Mouse (Mus musculus) intestine, embryonic 14.5 days (tissue): ENCODE results near the gene Fgfr2. TPM values are rescaled to one million over a fixed set of nuclear protein-coding genes. Genes with fewer than 3 reads are reported as not detected.

Source experiments
- ATAC-seq: fragments of 200-750 bp; cut with Nextera tagmentation; replicated peaks from 2 replicates; pipeline ENCODE4 v1.8.0; 2017; ENCODE audit warnings: low read depth, moderate number of reproducible peaks, moderate TSS enrichment, moderate library complexity; ENCODE audit not compliant: low FRiP score, low TSS enrichment
- DNase-seq: peaks from one replicate; pipeline ENCODE4 v3.0.0-alpha.2; 2018; ENCODE audit warnings: low spot score
- H3K27ac ChIP-seq: fragments of 300-500 bp; sonication (generic); 2 replicates; pipeline ENCODE4 v1.5.1; 2014; ENCODE audit warnings: low read depth, mild to moderate bottlenecking, control low read depth
- H3K27me3 ChIP-seq: fragments of 300-500 bp; sonication (generic); replicated peaks from 2 replicates; pipeline ENCODE4 v1.6.1; 2014; ENCODE audit warnings: low read length, control low read depth; ENCODE audit not compliant: control insufficient read depth, insufficient read depth
- H3K36me3 ChIP-seq: fragments of 300-500 bp; sonication (generic); 2 replicates; pipeline ENCODE4 v1.6.1; 2014; ENCODE audit warnings: low read length, control low read depth; ENCODE audit not compliant: control insufficient read depth, insufficient read depth
- H3K4me1 ChIP-seq: fragments of 300-500 bp; sonication (generic); replicated peaks from 2 replicates; pipeline ENCODE4 v1.6.1; 2014; ENCODE audit warnings: low read length, control low read depth, mixed read lengths; ENCODE audit not compliant: control insufficient read depth, insufficient read depth
- H3K4me2 ChIP-seq: fragments of 300-500 bp; sonication (generic); 2 replicates; pipeline ENCODE4 v1.6.1; 2014; ENCODE audit warnings: low read length
- H3K4me3 ChIP-seq: fragments of 300-500 bp; sonication (generic); 2 replicates; pipeline ENCODE4 v1.5.1; 2014; ENCODE audit warnings: low read depth, low read length, control low read depth, mixed read lengths
- H3K9ac ChIP-seq: fragments of 300-500 bp; sonication (generic); 2 replicates; pipeline ENCODE4 v1.6.1; 2014; ENCODE audit warnings: mild to moderate bottlenecking, low read length
- H3K9me3 ChIP-seq: fragments of 300-500 bp; sonication (generic); 2 replicates; pipeline ENCODE4 v1.6.1; 2016; ENCODE audit warnings: low read length, control low read depth; ENCODE audit not compliant: control insufficient read depth
- WGBS: fragments of 180-500 bp; shearing (Covaris S2); extraction: QIAGEN DNeasy Blood & Tissue Kit; methylation state at CpG from one replicate; pipeline ENCODE4 v1.1.7; 2014; 5-methylcytosine and 5-hydroxymethylcytosine counted together
- polyA plus RNA-seq: library from polyadenylated mRNA; unstranded; fragments of >200 nt; fragmentation: Nextera tagmentation; extraction: Ambion mirVana; gene quantifications from 2 replicates; pipeline ENCODE4 v1.2.1, GENCODE M21; 2014

Fgfr2 gene
- polyA plus RNA-seq, 1 experiment from 2014 or later = 105 TPM

- Histone ChIP-seq H3K27ac (no peak overlapping the region), H3K9ac (no peak overlapping the region), H3K4me2 (no peak overlapping the region), H3K36me3 (no peaks in the 10 kb centered on the region), H3K27me3 (no peaks in the 10 kb centered on the region), H3K4me3 (no peak overlapping the region), H3K9me3 (no peaks in the 10 kb centered on the region), H3K4me1 (no peaks in the 10 kb centered on the region; the same call in 1 of the 2 replicates)
- DNase-seq (no peak), ATAC-seq (no peak)
- 78% methylated on average over 5 of the region's 5 CpGs for WGBS
Measured at GRCm38 (mm10) chr7:132345526-132346070, 777.6 kb downstream of the Fgfr2 start.

DNA sequence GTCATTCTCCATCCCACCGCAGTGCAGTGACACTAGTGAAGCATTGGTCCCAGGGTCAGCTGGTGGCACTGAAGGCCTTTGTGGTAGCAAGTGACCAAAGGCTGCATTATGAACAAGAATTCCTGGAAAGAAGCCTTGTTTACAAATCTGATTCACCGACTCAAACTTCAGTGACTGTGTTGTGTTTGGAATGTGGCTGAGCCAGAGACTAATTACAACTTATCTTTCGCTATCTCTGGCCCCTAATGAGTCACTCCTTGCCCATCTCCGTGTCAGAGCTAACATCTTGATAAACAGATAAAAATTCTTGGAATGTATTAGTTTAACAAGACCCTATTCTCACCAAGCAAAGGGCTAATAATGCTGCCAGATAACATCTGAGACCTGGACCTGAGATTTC, 778.5 kb downstream of the Fgfr2 start:
- Histone ChIP-seq H3K4me3 (no peak overlapping the region), H3K9me3 (no peaks in the 10 kb centered on the region), H3K4me2 (no peak overlapping the region), H3K27ac (no peak overlapping the region), H3K4me1 (no peaks in the 10 kb centered on the region; the same call in 1 of the 2 replicates), H3K36me3 (no peaks in the 10 kb centered on the region), H3K27me3 (no peaks in the 10 kb centered on the region), H3K9ac (no peak overlapping the region)
- 35% methylated on average over 4 of the region's 4 CpGs for WGBS
- DNase-seq = no peak
- no peak for ATAC-seq

DNA sequence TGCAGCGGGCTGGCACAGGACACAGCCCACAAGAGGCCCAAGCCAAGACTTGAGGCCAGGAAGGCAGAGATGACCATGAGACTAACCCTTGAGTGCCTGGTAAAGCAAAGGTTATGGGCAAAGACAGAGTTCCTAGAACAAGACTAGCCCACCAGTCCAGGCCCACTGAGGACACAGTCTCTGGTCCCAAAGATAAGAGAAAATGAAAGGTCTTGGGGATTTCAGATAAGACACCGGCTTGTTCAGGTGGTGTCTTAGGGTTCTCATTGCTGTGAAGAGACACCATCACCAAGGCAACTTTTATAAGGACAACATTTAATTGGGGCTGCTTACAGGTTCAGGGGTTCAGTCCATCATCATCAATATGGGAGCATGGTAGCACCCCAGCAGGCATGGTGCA, 779.2 kb downstream of the Fgfr2 start:
- WGBS = 93% methylated on average over 2 of the region's 2 CpGs
- H3K27ac ChIP-seq = no peak overlapping the region

DNA sequence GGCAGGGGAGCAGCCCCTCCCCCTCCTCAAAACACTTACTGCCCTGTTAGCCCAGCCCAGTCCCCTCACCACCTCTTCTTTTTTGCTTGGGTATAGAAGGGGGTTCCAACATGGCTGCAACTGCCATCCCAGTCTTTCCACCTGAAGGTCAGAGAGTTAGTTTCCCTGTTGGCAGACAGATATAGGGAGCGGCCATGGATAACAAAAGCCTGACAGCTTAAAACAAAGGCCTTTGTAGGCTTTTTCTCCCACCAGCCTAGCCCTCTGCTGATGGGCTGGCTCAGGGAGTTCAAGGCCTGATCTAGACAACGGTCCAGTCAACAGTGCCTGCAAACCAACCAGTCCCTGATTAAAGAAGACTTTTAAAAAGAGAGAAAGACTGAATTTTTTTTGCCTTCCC, 780.0 kb downstream of the Fgfr2 start:
- DNase-seq (no peak), ATAC-seq (no peak)
- Histone ChIP-seq H3K9me3 (no peaks in the 10 kb centered on the region), H3K36me3 (no peaks in the 10 kb centered on the region), H3K9ac (no peak overlapping the region), H3K27ac (no peak overlapping the region), H3K27me3 (no peaks in the 10 kb centered on the region), H3K4me2 (no peak overlapping the region), H3K4me3 (no peak overlapping the region), H3K4me1 (no peaks in the 10 kb centered on the region; the same call in 1 of the 2 replicates)
- WGBS = 79% methylated on average over 2 of the region's 2 CpGs

More for the DNA sequence above, 779.2 kb downstream of the Fgfr2 start:
- Histone ChIP-seq H3K9ac (no peak overlapping the region), H3K4me1 (no peaks in the 10 kb centered on the region; the same call in 1 of the 2 replicates), H3K27me3 (no peaks in the 10 kb centered on the region), H3K9me3 (no peaks in the 10 kb centered on the region), H3K36me3 (no peaks in the 10 kb centered on the region), H3K4me2 (no peak overlapping the region), H3K4me3 (no peak overlapping the region)
- ATAC-seq (no peak), DNase-seq (no peak)

DNA sequence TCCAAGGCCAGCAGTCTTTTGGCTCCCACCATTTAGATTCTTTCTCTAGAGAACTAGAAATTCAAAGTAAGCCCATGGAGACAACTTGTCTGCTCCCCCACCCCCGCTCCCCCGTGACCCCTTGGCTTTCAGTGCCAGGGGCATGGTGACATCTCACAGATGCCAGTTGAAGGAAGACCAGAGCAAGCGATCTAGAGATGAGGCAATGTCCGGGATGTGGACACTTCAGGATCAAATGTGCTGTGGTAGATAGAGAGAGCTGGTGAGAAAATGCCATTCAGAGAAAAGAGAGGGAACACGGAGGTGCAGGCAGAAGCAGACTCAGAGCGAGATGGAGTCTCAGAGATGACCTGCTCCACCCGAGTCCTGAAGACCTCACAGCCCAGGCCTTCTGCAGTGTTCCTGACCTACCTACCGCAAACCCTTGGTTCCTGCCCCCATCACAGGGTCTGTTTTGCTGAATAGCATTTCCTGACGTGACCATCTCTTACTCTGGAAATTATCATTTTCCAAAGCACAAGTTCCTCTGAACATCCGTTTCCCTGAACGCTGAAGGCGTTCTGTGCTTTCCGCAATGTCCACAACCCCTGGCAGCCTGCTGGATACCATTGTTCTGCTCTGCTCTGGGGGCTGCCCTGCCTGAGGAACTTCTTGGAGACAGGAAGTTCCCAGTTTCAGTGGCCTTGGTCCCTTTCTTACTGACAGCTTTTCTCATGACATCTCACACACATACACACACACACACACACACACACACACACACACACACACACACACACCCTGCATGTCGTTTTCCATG, 783.9 kb downstream of the Fgfr2 start:
- Histone ChIP-seq H3K36me3 (no peaks in the 10 kb centered on the region), H3K9me3 (0 out of 2 replicates have a peak, but pooled peaks cover 2% of the 10 kb centered on the region), H3K4me1 (peaks cover 9% of the 10 kb centered on the region; the same call in 1 of the 2 replicates), H3K27ac (peak overlapping the region; percentile 59), H3K4me3 (no peak overlapping the region), H3K27me3 (no peaks in the 10 kb centered on the region), H3K9ac (no peak overlapping the region), H3K4me2 (no peak overlapping the region)
- WGBS = 71% methylated on average over 14 of the region's 14 CpGs
- no peak for DNase-seq
- ATAC-seq = no peak

- no peaks in the 10 kb centered on the region for H3K27me3 ChIP-seq
- no peak for DNase-seq
- ATAC-seq = no peak
- peak overlapping the region; percentile 59 for H3K27ac ChIP-seq
- H3K4me2 ChIP-seq = no peak overlapping the region
- no peak overlapping the region for H3K4me3 ChIP-seq
- H3K9me3 ChIP-seq = 0 out of 2 replicates have a peak, but pooled peaks cover 2% of the 10 kb centered on the region
- H3K4me1 ChIP-seq = peaks cover 9% of the 10 kb centered on the region; the same call in 1 of the 2 replicates
- no peaks in the 10 kb centered on the region for H3K36me3 ChIP-seq
- no peak overlapping the region for H3K9ac ChIP-seq
- WGBS = 62% methylated on average over 6 of the region's 6 CpGs
Measured at GRCm38 (mm10) chr7:132338350-132338749, 784.8 kb downstream of the Fgfr2 start.

DNA sequence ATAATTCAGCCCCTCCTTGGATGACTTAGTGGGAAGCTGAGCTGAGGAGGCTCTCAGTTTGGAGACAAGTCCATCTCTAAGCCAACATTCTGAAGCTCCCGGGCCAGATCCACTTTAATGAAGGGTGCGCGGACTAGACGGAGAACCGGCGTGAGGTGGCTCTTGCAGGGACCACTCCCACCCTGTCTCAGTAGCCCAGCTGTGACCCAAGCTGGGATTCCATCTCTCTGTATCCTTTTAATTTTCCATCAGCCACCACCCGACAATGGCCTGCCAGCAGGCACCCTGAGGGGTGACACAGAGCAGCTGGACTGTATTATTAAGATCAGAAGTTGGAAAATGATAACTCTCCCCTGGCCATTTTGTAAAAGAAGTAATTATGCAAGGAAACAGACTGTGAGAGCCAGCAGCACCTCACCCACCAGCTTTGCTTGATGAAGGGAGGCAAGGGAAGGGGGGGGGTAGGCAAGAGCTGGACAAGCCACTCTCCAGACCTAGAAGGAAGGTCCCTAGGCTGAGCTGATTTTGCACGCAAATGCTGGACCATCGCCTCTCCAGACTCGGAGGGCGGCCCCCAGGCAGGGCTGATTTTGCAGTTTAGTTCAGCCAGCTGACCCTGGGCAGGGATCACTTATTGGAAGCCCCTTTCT, 785.8 kb downstream of the Fgfr2 start:
- ATAC-seq = no peak
- no peak overlapping the region for H3K9ac ChIP-seq
- H3K27ac ChIP-seq = no peak overlapping the region; the same call in 1 of the 2 replicates
- no peaks in the 10 kb centered on the region for H3K36me3 ChIP-seq
- no peaks in the 10 kb centered on the region for H3K27me3 ChIP-seq
- no peak overlapping the region for H3K4me2 ChIP-seq
- DNase-seq = no peak
- peaks cover 11% of the 10 kb centered on the region; the same call in 1 of the 2 replicates for H3K4me1 ChIP-seq
- no peak overlapping the region for H3K4me3 ChIP-seq
- 0 out of 2 replicates have a peak, but pooled peaks cover 2% of the 10 kb centered on the region for H3K9me3 ChIP-seq
- WGBS = 80% methylated on average over 11 of the region's 11 CpGs

- 51% methylated on average over 3 of the region's 3 CpGs for WGBS
- no peak for ATAC-seq
Measured at GRCm38 (mm10) chr7:132336781-132337180, 786.4 kb downstream of the Fgfr2 start.

More at GRCm38 (mm10) chr7:132336781-132337180, 786.4 kb downstream of the Fgfr2 start:
- no peak overlapping the region; the same call in 1 of the 2 replicates for H3K27ac ChIP-seq
- 0 out of 2 replicates have a peak, but pooled peaks cover 2% of the 10 kb centered on the region for H3K9me3 ChIP-seq
- H3K27me3 ChIP-seq = no peaks in the 10 kb centered on the region
- H3K36me3 ChIP-seq = no peaks in the 10 kb centered on the region
- H3K4me1 ChIP-seq = peaks cover 17% of the 10 kb centered on the region; the same call in 1 of the 2 replicates
- no peak overlapping the region for H3K9ac ChIP-seq
- no peak for DNase-seq
- no peak overlapping the region for H3K4me3 ChIP-seq
- H3K4me2 ChIP-seq = no peak overlapping the region
